Mouse (Mus musculus): ENCODE data around the gene Bub1b. TPM values are rescaled to one million over a fixed set of nuclear protein-coding genes. Genes with fewer than 3 reads are reported as not detected.
A peak's percentile ranks its signal among the peaks of the same experiment; 100 is the strongest.
"Not testable (repeated sequence)": the region's sequence is repeated elsewhere in the genome, so short reads cannot be mapped to it uniquely, and the experiment has no call there.

Gene Bub1b
- total and polyA plus RNA-seq, 2 experiments from 2014 or later, result 14.8 to 37.7 TPM

DNA sequence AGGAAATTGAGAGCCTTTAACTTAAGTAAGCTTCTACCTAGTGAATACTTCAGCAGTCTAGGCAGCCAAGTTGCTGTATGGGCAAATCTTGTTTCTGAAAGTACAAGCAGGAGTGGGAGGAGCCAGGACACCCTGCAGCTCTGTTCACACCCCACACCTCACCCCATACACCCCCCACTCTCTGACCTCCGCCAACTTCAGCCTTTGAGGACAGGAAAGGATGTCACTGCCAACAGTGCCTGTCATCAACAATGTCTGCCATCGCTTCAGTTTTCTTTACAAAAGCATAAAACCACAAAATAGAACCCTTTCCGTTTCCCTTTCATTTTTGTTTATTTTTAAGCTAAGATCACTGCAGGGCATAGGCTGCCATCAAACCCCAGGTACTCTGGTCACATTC is 44.4 kb downstream of the Bub1b start:
- no peak overlapping the region for H3K4me2 ChIP-seq (ENCODE audit: low read depth, low read length)
- H3K4me1 ChIP-seq (ENCODE audit: control insufficient read depth, insufficient read depth), result no peaks in the 10 kb centered on the region
- H3K9ac ChIP-seq (replicated peaks; ENCODE audit: low read depth, low read length), result no peak overlapping the region
- 72% methylated on average over 3 of the region's 3 CpGs for WGBS
- H3K36me3 ChIP-seq (replicated peaks; ENCODE audit: control insufficient read depth, insufficient read depth, low read length), result peaks cover 48% of the 10 kb centered on the region
- ATAC-seq (ENCODE audit: insufficient read depth, low read depth) (no peak), DNase-seq (ENCODE audit: low spot score) (no peak)
- no peak overlapping the region for H3K4me3 ChIP-seq (ENCODE audit: low read depth, low read length)
- no peaks in the 10 kb centered on the region for H3K27me3 ChIP-seq (ENCODE audit: control insufficient read depth, insufficient read depth, low read length)
- no peak overlapping the region for H3K27ac ChIP-seq (ENCODE audit: low read depth)
- TF ChIP-seq EP300 (IDR thresholded peaks at IDR 0.05; ENCODE audit: low read depth) (no peak), CTCF (IDR thresholded peaks at IDR 0.05; ENCODE audit: low read depth) (no peak)
- H3K9me3 ChIP-seq (replicated peaks; ENCODE audit: control insufficient read depth, low read length), result no peaks in the 10 kb centered on the region

DNA sequence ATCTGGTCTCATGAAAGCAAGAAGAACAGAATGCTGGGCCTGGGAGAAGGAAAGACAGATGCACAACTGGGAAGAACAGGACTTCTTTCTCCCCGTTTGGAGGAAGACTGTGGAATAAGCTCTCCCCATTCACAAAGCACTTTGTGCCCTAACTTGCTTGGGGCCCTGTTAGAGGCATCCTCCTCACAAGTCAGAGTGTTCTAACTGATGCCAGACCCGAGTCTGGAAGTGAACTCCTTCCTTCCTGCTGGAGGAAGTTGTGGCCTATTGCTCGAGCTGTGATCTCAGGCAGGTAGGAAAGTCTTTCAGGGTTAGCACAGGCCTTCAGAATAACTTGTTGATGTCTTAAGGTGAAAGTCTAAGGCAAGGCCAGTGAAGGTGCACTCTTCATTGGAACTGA is 44.9 kb downstream of the Bub1b start:
- DNase-seq (ENCODE audit: low spot score) (no peak), ATAC-seq (ENCODE audit: insufficient read depth, low read depth) (no peak)
- 55% methylated on average over 3 of the region's 3 CpGs for WGBS
- Histone ChIP-seq H3K4me2 (ENCODE audit: low read depth, low read length) (no peak overlapping the region), H3K36me3 (replicated peaks; ENCODE audit: control insufficient read depth, insufficient read depth, low read length) (peaks cover 47% of the 10 kb centered on the region), H3K27ac (ENCODE audit: low read depth) (no peak overlapping the region), H3K4me1 (ENCODE audit: control insufficient read depth, insufficient read depth) (no peaks in the 10 kb centered on the region), H3K27me3 (ENCODE audit: control insufficient read depth, insufficient read depth, low read length) (no peaks in the 10 kb centered on the region), H3K4me3 (ENCODE audit: low read depth, low read length) (no peak overlapping the region), H3K9ac (replicated peaks; ENCODE audit: low read depth, low read length) (no peak overlapping the region), H3K9me3 (replicated peaks; ENCODE audit: control insufficient read depth, low read length) (no peaks in the 10 kb centered on the region)
- TF ChIP-seq EP300 (IDR thresholded peaks at IDR 0.05; ENCODE audit: low read depth) (no peak), CTCF (IDR thresholded peaks at IDR 0.05; ENCODE audit: low read depth) (no peak)

DNA sequence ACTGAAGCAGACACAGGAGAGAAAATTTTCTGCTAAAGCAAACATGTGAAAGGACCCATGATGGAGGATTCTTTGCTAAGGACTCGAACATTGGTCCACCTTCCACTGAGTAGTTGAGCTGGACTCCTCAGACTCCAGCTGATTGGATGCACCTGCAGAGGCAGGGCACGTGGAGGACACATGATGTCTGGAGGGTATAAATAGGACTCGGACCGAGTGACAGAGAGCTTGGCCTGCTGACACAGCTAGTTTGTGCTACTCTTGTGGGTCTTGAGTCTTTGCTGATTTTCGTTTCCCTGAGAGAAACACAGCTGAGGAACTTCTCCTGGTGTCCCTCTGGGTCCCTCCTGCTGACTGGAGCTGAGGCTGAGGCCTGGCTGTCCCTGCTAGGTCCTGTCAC is 48.7 kb downstream of the Bub1b start:
- TF ChIP-seq CTCF (IDR thresholded peaks at IDR 0.05; ENCODE audit: low read depth) (no peak), EP300 (IDR thresholded peaks at IDR 0.05; ENCODE audit: low read depth) (no peak)
- no peaks in the 10 kb centered on the region for H3K27me3 ChIP-seq (ENCODE audit: control insufficient read depth, insufficient read depth, low read length)
- ATAC-seq (ENCODE audit: insufficient read depth, low read depth) (peak; percentile 69), DNase-seq (ENCODE audit: low spot score) (no peak)
- no peak overlapping the region for H3K4me3 ChIP-seq (ENCODE audit: low read depth, low read length)
- H3K9ac ChIP-seq (replicated peaks; ENCODE audit: low read depth, low read length), result no peak overlapping the region
- H3K4me1 ChIP-seq (ENCODE audit: control insufficient read depth, insufficient read depth), result no peaks in the 10 kb centered on the region
- H3K9me3 ChIP-seq (replicated peaks; ENCODE audit: control insufficient read depth, low read length), result no peaks in the 10 kb centered on the region
- peaks cover 21% of the 10 kb centered on the region; the same call in 1 of the 2 replicates for H3K36me3 ChIP-seq (replicated peaks; ENCODE audit: control insufficient read depth, insufficient read depth, low read length)
- WGBS, result 49% methylated on average over 5 of the region's 5 CpGs
- no peak overlapping the region for H3K4me2 ChIP-seq (ENCODE audit: low read depth, low read length)
- H3K27ac ChIP-seq (ENCODE audit: low read depth), result no peak overlapping the region

DNA sequence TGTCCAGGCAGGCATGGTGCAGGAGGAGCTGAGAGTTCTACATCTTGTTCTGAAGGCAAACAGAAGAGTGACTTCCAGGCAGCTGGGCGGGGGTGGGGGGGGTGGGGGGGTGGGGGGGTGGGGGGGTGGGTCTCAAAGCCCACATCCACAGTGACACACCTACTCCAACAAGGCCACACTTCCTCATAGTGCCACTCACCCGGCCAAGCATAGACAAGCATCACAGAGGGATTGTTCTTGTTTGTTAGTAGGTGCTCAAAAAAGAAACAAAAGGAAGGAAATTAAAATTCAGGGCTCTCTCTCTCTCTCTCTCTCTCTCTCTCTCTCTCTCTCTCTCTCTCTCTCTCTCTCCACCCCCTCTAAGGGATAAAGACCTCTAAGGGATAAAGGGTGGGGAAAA is 52.7 kb downstream of the Bub1b start:
- 52% methylated on average over 2 of the region's 2 CpGs for WGBS
- not testable (repeated sequence) for H3K9ac ChIP-seq (replicated peaks; ENCODE audit: low read depth, low read length); H3K27ac ChIP-seq (ENCODE audit: low read depth); H3K36me3 ChIP-seq (replicated peaks; ENCODE audit: control insufficient read depth, insufficient read depth, low read length); ATAC-seq (ENCODE audit: insufficient read depth, low read depth); H3K4me3 ChIP-seq (ENCODE audit: low read depth, low read length); H3K4me1 ChIP-seq (ENCODE audit: control insufficient read depth, insufficient read depth); H3K4me2 ChIP-seq (ENCODE audit: low read depth, low read length); H3K9me3 ChIP-seq (replicated peaks; ENCODE audit: control insufficient read depth, low read length); H3K27me3 ChIP-seq (ENCODE audit: control insufficient read depth, insufficient read depth, low read length); DNase-seq (ENCODE audit: low spot score)

DNA sequence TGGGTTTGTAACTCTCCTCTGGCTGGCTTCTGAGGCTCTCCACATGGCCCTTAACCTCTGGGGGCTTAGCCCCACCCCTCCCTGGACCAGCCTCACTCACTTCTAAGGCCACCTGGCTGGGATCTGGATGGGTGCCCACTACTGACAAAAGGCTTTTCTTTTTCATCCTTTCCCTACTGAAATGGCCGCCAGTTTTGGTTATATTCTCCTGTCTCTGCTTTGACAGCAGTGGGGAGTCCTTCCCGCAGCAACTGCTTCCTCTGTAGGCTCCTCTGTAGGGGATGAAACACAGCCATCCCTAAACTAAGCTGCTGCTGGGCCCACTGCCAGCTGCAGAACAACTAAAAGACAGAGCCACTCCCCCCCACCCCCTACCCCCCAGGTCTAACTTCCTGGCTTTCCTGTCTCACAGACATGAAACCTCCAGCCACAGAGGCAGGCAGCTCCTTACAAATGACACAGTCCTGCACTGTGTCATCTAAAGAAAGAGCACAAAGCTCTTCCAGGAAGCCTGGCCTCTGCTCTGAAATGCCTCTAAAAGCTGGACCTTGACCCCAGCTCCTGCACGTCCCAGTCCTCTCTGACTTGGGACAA is 58.8 kb downstream of the Bub1b start:
- Histone ChIP-seq H3K4me1 (ENCODE audit: control insufficient read depth, insufficient read depth) (peaks cover 13% of the 10 kb centered on the region; the same call in 1 of the 2 replicates), H3K27me3 (ENCODE audit: control insufficient read depth, insufficient read depth, low read length) (no peaks in the 10 kb centered on the region), H3K9me3 (replicated peaks; ENCODE audit: control insufficient read depth, low read length) (no peaks in the 10 kb centered on the region), H3K4me3 (ENCODE audit: low read depth, low read length) (no peak overlapping the region), H3K4me2 (ENCODE audit: low read depth, low read length) (no peak overlapping the region), H3K9ac (replicated peaks; ENCODE audit: low read depth, low read length) (no peak overlapping the region), H3K36me3 (replicated peaks; ENCODE audit: control insufficient read depth, insufficient read depth, low read length) (no peaks in the 10 kb centered on the region), H3K27ac (ENCODE audit: low read depth) (peak overlapping the region; percentile 14; the same call in 1 of the 2 replicates)
- ATAC-seq (ENCODE audit: insufficient read depth, low read depth), result peak; percentile 18; the same call in 1 of the 2 replicates
- DNase-seq (ENCODE audit: low spot score), result no peak
- no peak for TF ChIP-seq EP300 (IDR thresholded peaks at IDR 0.05; ENCODE audit: low read depth)
- TF ChIP-seq CTCF (IDR thresholded peaks at IDR 0.05; ENCODE audit: low read depth), result no peak
- 34% methylated on average over 3 of the region's 3 CpGs for whole genome bisulfite sequencing

DNA sequence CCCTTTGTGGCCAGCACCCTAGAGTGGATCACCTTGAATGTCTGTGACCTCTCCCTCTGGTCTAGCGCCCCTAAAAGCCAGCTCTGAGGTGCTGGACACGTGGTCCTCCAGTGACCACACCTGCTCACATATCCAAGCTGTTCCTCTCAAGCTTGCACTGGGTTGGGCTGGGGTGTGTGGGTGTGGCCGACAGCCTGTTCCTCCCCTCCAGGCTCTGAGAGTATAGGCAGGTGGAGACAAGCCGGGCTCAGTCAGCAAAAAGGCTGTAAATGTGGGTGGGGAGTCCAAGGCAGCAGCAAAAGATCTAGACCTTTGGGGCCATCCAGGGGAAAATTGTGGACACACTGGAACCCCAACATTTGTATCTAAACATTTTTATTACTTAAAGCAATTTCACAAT is 60.4 kb downstream of the Bub1b start:
- H3K36me3 ChIP-seq (replicated peaks; ENCODE audit: control insufficient read depth, insufficient read depth, low read length), result no peaks in the 10 kb centered on the region
- H3K27ac ChIP-seq (ENCODE audit: low read depth), result no peak overlapping the region
- no peak overlapping the region for H3K4me2 ChIP-seq (ENCODE audit: low read depth, low read length)
- no peak for TF ChIP-seq CTCF (IDR thresholded peaks at IDR 0.05; ENCODE audit: low read depth)
- TF ChIP-seq EP300 (IDR thresholded peaks at IDR 0.05; ENCODE audit: low read depth), result no peak
- H3K4me1 ChIP-seq (ENCODE audit: control insufficient read depth, insufficient read depth), result peaks cover 14% of the 10 kb centered on the region
- no peaks in the 10 kb centered on the region for H3K27me3 ChIP-seq (ENCODE audit: control insufficient read depth, insufficient read depth, low read length)
- no peak overlapping the region for H3K4me3 ChIP-seq (ENCODE audit: low read depth, low read length)
- no peaks in the 10 kb centered on the region for H3K9me3 ChIP-seq (replicated peaks; ENCODE audit: control insufficient read depth, low read length)
- H3K9ac ChIP-seq (replicated peaks; ENCODE audit: low read depth, low read length), result no peak overlapping the region
- no peak for DNase-seq (ENCODE audit: low spot score)
- no peak for ATAC-seq (ENCODE audit: insufficient read depth, low read depth)
- WGBS, result 50% methylated on average over 4 of the region's 4 CpGs

Data from heart, postnatal 0 days (tissue).